Mouse (Mus musculus) thymus, postnatal 4 days (tissue): ENCODE measurements at regions not wholly inside any gene's neighbourhood (a gene's known extent, or its start where the extent isn't known, plus 50 kb on each side); places are given as distances from the start of the nearest gene placed in this dataset.

Experiments used
- DNase-seq: peaks from one replicate; pipeline ENCODE4 v3.0.0; 2021

- DNase-seq: no peak
Measured at GRCm38 (mm10) chr17:77452085-77452484, 748.0 kb upstream of the Crim1 start.

DNA sequence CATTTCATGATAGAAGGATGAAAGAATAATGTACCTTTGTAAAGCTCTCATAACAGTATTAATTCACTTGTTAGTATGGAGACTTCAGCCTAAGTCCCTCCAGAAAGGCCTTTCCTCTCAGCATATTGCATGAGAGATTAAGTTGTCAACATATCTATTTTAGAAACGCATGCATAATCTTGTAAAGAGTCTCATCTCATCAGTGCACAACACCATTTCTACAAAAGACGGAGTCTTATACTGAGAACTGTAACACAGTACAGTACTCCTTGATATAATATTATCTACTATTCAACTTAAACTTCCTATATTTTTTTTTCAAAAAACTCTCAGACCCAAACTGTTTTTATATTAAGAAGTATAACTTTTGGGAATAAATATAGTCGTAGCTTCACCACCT, 730.4 kb upstream of the Crim1 start:
- no peak for DNase-seq

GRCm38 (mm10) chr17:77470195-77470594, 729.9 kb upstream of the Crim1 start:
- peak; percentile 6 for DNase-seq

GRCm38 (mm10) chr17:77471921-77472320, 728.1 kb upstream of the Crim1 start:
- DNase-seq: no peak
